Mouse (Mus musculus) erythroblast, embryonic 14.5 days (primary cell): ENCODE data around the gene Olfr849. TPM values are rescaled to one million over a fixed set of nuclear protein-coding genes. Genes with fewer than 3 reads are reported as not detected.

Experiments used
- H3K27me3 ChIP-seq: 2 replicates; pipeline ENCODE4 v1.6.1; 2012; ENCODE audit warnings: inconsistent platforms; ENCODE audit not compliant: control insufficient read depth
- H3K36me3 ChIP-seq: 2 replicates; pipeline ENCODE4 v1.6.1; 2012; ENCODE audit warnings: mild to moderate bottlenecking, inconsistent platforms; ENCODE audit not compliant: control insufficient read depth
- H3K4me1 ChIP-seq: 2 replicates; pipeline ENCODE4 v1.6.1; 2012; ENCODE audit warnings: inconsistent platforms; ENCODE audit not compliant: control insufficient read depth
- H3K4me3 ChIP-seq: replicated peaks from 2 replicates; pipeline ENCODE3; 2012; ENCODE audit warnings: moderate library complexity, mild to moderate bottlenecking, inconsistent platforms
- H3K9me3 ChIP-seq: 2 replicates; pipeline ENCODE4 v1.6.1; 2012; ENCODE audit warnings: low read length, inconsistent platforms, mixed read lengths; ENCODE audit not compliant: control insufficient read depth
- GATA1 ChIP-seq: IDR thresholded peaks from 2 replicates; pipeline ENCODE4 v1.6.1; 2012; ENCODE audit warnings: low read length, inconsistent platforms, mixed read lengths
- TAL1 ChIP-seq: IDR thresholded peaks from 3 replicates; pipeline ENCODE4 v1.6.1; 2012; ENCODE audit warnings: low read length, inconsistent platforms, mixed read lengths
- polyA plus RNA-seq: library from polyadenylated mRNA; stranded (reverse); fragments of >175 nt; gene quantifications from 2 replicates; pipeline ENCODE4 v1.2.3, GENCODE M21; 2012

Olfr849 gene
- polyA plus RNA-seq: not detected in 2 replicates

GRCm38 (mm10) chr9:19439966-19440365, at the start of gene Olfr849:
Olfr849 (plus strand) TSS chr9:19440266.
- H3K9me3 ChIP-seq: peaks cover 8% of the 10 kb centered on the region
- H3K4me3 ChIP-seq: no peak within 1 kb of the TSS
- H3K27me3 ChIP-seq: no peaks in the 10 kb centered on the region
- H3K36me3 ChIP-seq: no peaks in the 10 kb centered on the region
- no peaks in the 10 kb centered on the region for H3K4me1 ChIP-seq
- TF ChIP-seq TAL1 (no peak), GATA1 (no peak)

DNA sequence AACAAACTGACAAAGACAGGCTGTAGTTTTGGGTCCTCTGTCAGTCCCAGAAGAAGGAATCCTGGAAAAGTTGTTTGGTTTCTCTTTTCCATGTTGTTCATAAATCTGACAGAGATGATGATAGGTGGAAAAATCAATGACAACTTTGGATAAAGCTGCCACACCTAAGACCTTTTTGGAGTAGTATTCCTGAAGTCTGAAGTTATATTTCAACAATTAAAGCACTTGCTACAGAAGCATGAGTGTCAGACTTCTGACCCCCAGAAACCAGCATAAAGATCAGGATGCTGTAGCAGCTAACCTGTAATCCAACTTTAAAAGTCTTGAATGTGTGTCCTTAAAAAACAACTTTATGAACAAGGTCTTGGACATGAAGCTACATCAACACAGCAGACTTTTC, 38.1 kb downstream of the Olfr849 start, which contains the start of gene Olfr850:
Olfr850 (minus strand) TSS at position 101 of the 400 bp plus-strand sequence.
- no peaks in the 10 kb centered on the region for H3K27me3 ChIP-seq
- no peaks in the 10 kb centered on the region for H3K4me1 ChIP-seq
- no peaks in the 10 kb centered on the region for H3K9me3 ChIP-seq
- no peak within 1 kb of the TSS for H3K4me3 ChIP-seq
- H3K36me3 ChIP-seq: no peaks in the 10 kb centered on the region
- TF ChIP-seq TAL1: no peak
- no peak for TF ChIP-seq GATA1

GRCm38 (mm10) chr9:19492995-19493394, 52.9 kb downstream of the Olfr849 start, which contains the start of gene Olfr851:
Olfr851 (plus strand) TSS chr9:19493295.
- Histone ChIP-seq H3K27me3 (no peaks in the 10 kb centered on the region), H3K9me3 (0 out of 2 replicates have a peak, but pooled peaks cover 2% of the 10 kb centered on the region), H3K36me3 (no peaks in the 10 kb centered on the region), H3K4me1 (no peaks in the 10 kb centered on the region), H3K4me3 (no peak within 1 kb of the TSS)
- TF ChIP-seq GATA1 (no peak), TAL1 (no peak)

Other genes starting within 250 kb of the Olfr849 start
- gene Olfr843, start 188.3 kb upstream of the Olfr849 start, polyA plus RNA-seq: not detected in 2 replicates
- gene Olfr844, start 123.9 kb upstream of the Olfr849 start, polyA plus RNA-seq: not detected in 2 replicates
- gene Olfr845, start 103.8 kb upstream of the Olfr849 start, polyA plus RNA-seq: not detected in 2 replicates
- not detected in 2 replicates for gene Olfr846, start 76.3 kb upstream of the Olfr849 start, polyA plus RNA-seq
- not detected in 2 replicates for gene Olfr847, start 61.6 kb upstream of the Olfr849 start, polyA plus RNA-seq
- gene Olfr850, start 38.0 kb downstream of the Olfr849 start, polyA plus RNA-seq: not detected in 2 replicates
- gene Olfr851, start 53.0 kb downstream of the Olfr849 start, polyA plus RNA-seq: not detected in 2 replicates
- not detected in 2 replicates for gene Olfr853, start 100.8 kb downstream of the Olfr849 start, polyA plus RNA-seq
- gene Olfr854, start 127.1 kb downstream of the Olfr849 start, polyA plus RNA-seq: not detected in 2 replicates
- not detected in 2 replicates for gene Olfr855, start 142.4 kb downstream of the Olfr849 start, polyA plus RNA-seq
- gene Zfp317, start 181.8 kb downstream of the Olfr849 start, polyA plus RNA-seq: 0.02 TPM in 1 of 2 replicates, not detected in the other